ENCODE assay signal across 8 mouse cellular contexts in genomic region chr6:99521641-99522358, GRCm38 (mm10). TPM values are rescaled to one million over a fixed set of nuclear protein-coding genes. Genes with fewer than 3 reads are reported as not detected.
DNase-seq lines count a peak whose midpoint lies in the region; ATAC-seq lines count a peak whose summit lies in the region.

No protein-coding gene starts in this region.

- H3K36me3 ChIP-seq in hindbrain, embryonic 16.5 days (ENCODE audit: control insufficient read depth, insufficient read depth, low read length), result no peaks in the 10 kb centered on the region

- peak overlapping the region; percentile 100 for H3K27ac ChIP-seq in hindbrain, embryonic 16.5 days (ENCODE audit: low read depth, low read length)

- H3K9ac ChIP-seq in hindbrain, embryonic 16.5 days (ENCODE audit: low read depth, low read length), result peak overlapping the region; percentile 97

- H3K4me3 ChIP-seq in hindbrain, embryonic 16.5 days (ENCODE audit: low read length), result peak overlapping the region; percentile 78

- intact Hi-C loops in left cerebral cortex, postnatal 36 days (cut with DNase I), result loop anchor here (5.0 to 10.0 kb wide), 5 partner anchors 34 to 997 kb away; no protein-coding TSS in a partner anchor

- H3K4me2 ChIP-seq in hindbrain, embryonic 16.5 days (ENCODE audit: low read length), result peak overlapping the region; percentile 99

- H3K9me3 ChIP-seq in hindbrain, embryonic 16.5 days (ENCODE audit: control insufficient read depth, low read length), result no peaks in the 10 kb centered on the region

- peaks cover 8% of the 10 kb centered on the region; the same call in 1 of the 2 replicates for H3K4me1 ChIP-seq in hindbrain, embryonic 16.5 days (ENCODE audit: control insufficient read depth, insufficient read depth, low read depth, low read length)

- peak; percentile 39 for DNase-seq in cerebellum, postnatal 36 days
- peak; percentile 18 to 32 for DNase-seq in gastrocnemius, adult 8-10 months (ENCODE audit: low spot score in 2 of 2)
- peak; percentile 60 to 67 for DNase-seq in left cerebral cortex, postnatal 36 days (ENCODE audit: low spot score in 2 of 2)
- DNase-seq in right cerebral cortex, adult 2 months (ENCODE audit: low spot score in 2 of 2), result peak; percentile 45 to 50
- DNase-seq in urinary bladder, postnatal 36 days (ENCODE audit: low spot score in 2 of 2), result peak; percentile 50 to 53

- peak; percentile 48 for ATAC-seq in activated CD4-positive, CD25-positive, alpha-beta regulatory T cell, adult 4 months
- peak; percentile 38; the same call in 1 of the 2 replicates for ATAC-seq in hindbrain, embryonic 16.5 days
- ATAC-seq in megakaryocyte progenitor cell, adult 5-6 weeks (replicated peaks; ENCODE audit: poor library complexity), result peak; percentile 15

- H3K27me3 ChIP-seq in hindbrain, embryonic 16.5 days (replicated peaks; ENCODE audit: control insufficient read depth, insufficient read depth, low read length), result no peaks in the 10 kb centered on the region

- WGBS in hindbrain, embryonic 16.5 days, result under 1% methylated on average over 64 of the region's 64 CpGs

RNA-seq across cellular contexts. Expression of gene Foxp1, which starts 0.7 kb away (rescaled TPM):
- 100 to 1,000 TPM; 210 to 217 TPM for polyA plus RNA-seq in activated CD4-positive, CD25-positive, alpha-beta regulatory T cell, adult 4 months (2017; shearing (Covaris generic))
- 10 to 100 TPM; 10.0 to 15.5 (median 13.9) TPM for total RNA-seq in gastrocnemius, adult 8-10 months (2022)
- 47.8 and 63.7 TPM in 2 replicates for polyA plus RNA-seq in hindbrain, embryonic 16.5 days (2015; fragmentation: Nextera tagmentation; extraction: Ambion mirVana)
- total RNA-seq in left cerebral cortex, postnatal 36 days (2021), result 100 to 1,000 TPM; 142 TPM
- 72.1 and 97.3 TPM in 2 replicates for total RNA-seq in megakaryocyte progenitor cell, adult 5-6 weeks (2015)
- total RNA-seq in megakaryocyte progenitor cell, adult 5-6 weeks (2017), result 49.5 and 50.1 TPM in 2 replicates

Comparison
In these comparisons a context has a peak if more than half of its experiments do, and no peak if none do; other contexts are left out.
1. Peak in every context shown above with its lines: DNase-seq, ATAC-seq, H3K4me3 ChIP-seq and H3K27ac ChIP-seq.